Mouse (Mus musculus): ENCODE results near the gene 9430015G10Rik. TPM values are rescaled to one million over a fixed set of nuclear protein-coding genes. Genes with fewer than 3 reads are reported as not detected.

9430015G10Rik gene
- polyA plus RNA-seq, 1 experiment from 2014 or later, result 44.0 TPM

DNA sequence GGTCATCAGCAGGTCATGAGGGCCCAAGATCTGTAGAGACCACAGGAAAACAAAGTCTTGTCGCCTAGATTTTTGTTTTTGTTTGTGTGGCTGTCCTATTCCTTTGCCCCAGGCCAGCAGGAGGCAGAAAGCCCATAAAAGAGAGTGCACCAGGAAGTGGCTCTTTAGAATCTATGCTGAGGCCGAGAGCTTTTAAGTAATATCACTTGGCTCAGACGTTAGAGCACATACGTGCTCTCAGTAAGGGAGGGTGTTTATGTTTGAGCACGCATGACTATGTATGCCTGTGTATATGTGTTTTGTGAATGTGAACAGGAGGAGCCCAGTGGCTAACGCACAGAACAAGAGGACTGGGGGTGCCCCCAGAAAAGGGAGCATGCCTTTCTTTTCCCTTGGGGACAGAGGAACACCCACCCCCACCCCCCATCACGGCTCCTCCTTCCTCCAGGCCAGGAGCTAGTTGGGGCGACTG is 32.8 kb upstream of the 9430015G10Rik start:
- DNase-seq (ENCODE audit: low spot score), result no peak

DNA sequence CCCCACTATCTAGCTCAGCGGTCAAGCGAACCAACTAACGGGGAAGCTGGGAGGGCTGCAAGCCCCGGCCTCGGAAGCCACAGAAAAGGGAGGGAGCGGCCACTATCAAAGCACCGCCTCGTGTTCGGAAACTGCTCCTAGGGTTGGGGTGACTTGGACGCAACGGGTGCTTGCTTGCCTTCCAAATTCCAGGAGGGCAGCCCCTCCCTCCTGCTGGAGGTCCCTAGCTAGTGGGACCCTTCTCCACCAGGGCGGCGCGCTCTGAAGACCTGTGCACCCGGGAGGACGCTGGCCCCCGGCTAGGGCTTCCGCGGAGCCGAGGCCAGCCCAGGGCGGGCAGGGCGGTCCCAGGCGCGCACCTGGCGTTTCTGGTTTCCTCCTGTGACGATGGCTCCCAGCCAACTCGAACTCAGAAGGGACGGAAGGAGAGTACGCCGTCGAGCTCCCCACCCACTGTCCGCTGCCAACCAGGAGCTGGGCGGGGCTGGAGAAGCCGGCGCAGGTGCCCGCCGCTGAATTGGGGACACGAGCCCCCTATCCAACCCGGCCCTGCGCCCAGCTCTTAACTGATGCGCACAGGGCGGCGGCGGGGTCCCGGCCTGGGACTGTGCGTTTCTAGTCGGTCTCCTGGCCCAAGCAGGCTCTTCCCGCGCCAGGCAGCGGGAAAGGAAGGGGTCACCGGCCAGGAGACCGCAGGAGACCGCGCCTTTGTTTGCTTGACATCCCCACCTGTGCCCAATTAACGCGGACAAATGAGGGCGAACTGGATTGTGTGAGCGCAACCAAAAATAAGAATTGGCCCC is 32.1 kb upstream of the 9430015G10Rik start:
- Histone ChIP-seq H3K36me3 (ENCODE audit: control insufficient read depth, insufficient read depth, low read length) (no peaks in the 10 kb centered on the region), H3K27ac (ENCODE audit: low read depth, low read length) (no peak overlapping the region), H3K27me3 (ENCODE audit: control insufficient read depth, insufficient read depth, low read length) (peaks cover 16% of the 10 kb centered on the region), H3K9me3 (ENCODE audit: control insufficient read depth, low read length) (no peaks in the 10 kb centered on the region), H3K4me3 (ENCODE audit: low read depth, low read length) (peak overlapping the region; percentile 31), H3K4me2 (replicated peaks; ENCODE audit: low read depth, low read length) (peak overlapping the region; percentile 64), H3K9ac (ENCODE audit: low read depth, low read length) (peak overlapping the region; percentile 55), H3K4me1 (replicated peaks; ENCODE audit: control insufficient read depth, insufficient read depth, low read length) (peaks cover 3% of the 10 kb centered on the region; the same call in 1 of the 2 replicates)
- DNase-seq (ENCODE audit: low spot score) (peak; percentile 57), ATAC-seq (ENCODE audit: low FRiP score) (peak; percentile 66; the same call in 1 of the 2 replicates)
- under 1% methylated on average over 58 of the region's 58 CpGs for WGBS

More for the DNA sequence above, 32.8 kb upstream of the 9430015G10Rik start:
- no peaks in the 10 kb centered on the region for H3K36me3 ChIP-seq (ENCODE audit: control insufficient read depth, insufficient read depth, low read length)
- no peak overlapping the region for H3K4me3 ChIP-seq (ENCODE audit: low read depth, low read length)
- peaks cover 3% of the 10 kb centered on the region; the same call in 1 of the 2 replicates for H3K4me1 ChIP-seq (replicated peaks; ENCODE audit: control insufficient read depth, insufficient read depth, low read length)
- H3K4me2 ChIP-seq (replicated peaks; ENCODE audit: low read depth, low read length), result peak overlapping the region; percentile 64; the same call in 1 of the 2 replicates
- WGBS, result 7% methylated on average over 8 of the region's 8 CpGs
- H3K9me3 ChIP-seq (ENCODE audit: control insufficient read depth, low read length), result no peaks in the 10 kb centered on the region
- no peak overlapping the region for H3K27ac ChIP-seq (ENCODE audit: low read depth, low read length)
- no peak for ATAC-seq (ENCODE audit: low FRiP score)
- H3K27me3 ChIP-seq (ENCODE audit: control insufficient read depth, insufficient read depth, low read length), result peaks cover 16% of the 10 kb centered on the region
- no peak overlapping the region for H3K9ac ChIP-seq (ENCODE audit: low read depth, low read length)

DNA sequence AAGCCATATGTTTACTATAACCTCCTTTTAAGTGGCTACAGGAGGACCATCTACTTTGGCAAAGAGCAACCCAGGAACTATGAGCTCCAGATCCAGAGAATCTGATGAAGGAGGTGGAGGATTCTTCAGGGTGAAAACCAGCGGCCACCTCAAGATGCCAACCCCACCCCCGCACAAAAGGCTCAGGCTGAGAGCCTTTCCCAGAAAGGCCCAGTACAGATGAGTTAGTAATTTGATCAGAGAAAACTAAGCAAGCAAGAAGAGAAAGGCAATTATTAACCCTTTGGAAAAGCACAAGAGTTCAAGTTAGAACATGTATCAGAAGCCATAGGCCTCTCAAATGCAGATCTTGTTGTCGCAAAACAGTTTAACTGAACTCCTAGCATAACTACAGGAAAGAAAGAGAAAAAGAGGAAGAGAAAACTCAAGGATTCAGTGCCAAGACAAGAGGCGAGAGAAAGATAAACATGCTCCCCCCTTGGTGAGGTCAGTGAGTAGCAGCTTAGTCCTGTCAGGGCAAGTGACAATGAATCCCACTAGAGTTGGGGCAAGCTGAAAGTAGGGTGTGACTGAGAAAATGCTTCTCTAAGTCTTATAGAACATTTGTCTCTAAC is 27.1 kb upstream of the 9430015G10Rik start:
- Histone ChIP-seq H3K27ac (ENCODE audit: low read depth, low read length) (no peak overlapping the region), H3K4me1 (replicated peaks; ENCODE audit: control insufficient read depth, insufficient read depth, low read length) (no peaks in the 10 kb centered on the region), H3K27me3 (ENCODE audit: control insufficient read depth, insufficient read depth, low read length) (peaks cover 7% of the 10 kb centered on the region), H3K4me3 (ENCODE audit: low read depth, low read length) (no peak overlapping the region), H3K36me3 (ENCODE audit: control insufficient read depth, insufficient read depth, low read length) (no peaks in the 10 kb centered on the region), H3K4me2 (replicated peaks; ENCODE audit: low read depth, low read length) (no peak overlapping the region), H3K9me3 (ENCODE audit: control insufficient read depth, low read length) (no peaks in the 10 kb centered on the region), H3K9ac (ENCODE audit: low read depth, low read length) (no peak overlapping the region)
- ATAC-seq (ENCODE audit: low FRiP score), result no peak
- no peak for DNase-seq (ENCODE audit: low spot score)
- 64% methylated on average over 4 of the region's 4 CpGs for WGBS

DNA sequence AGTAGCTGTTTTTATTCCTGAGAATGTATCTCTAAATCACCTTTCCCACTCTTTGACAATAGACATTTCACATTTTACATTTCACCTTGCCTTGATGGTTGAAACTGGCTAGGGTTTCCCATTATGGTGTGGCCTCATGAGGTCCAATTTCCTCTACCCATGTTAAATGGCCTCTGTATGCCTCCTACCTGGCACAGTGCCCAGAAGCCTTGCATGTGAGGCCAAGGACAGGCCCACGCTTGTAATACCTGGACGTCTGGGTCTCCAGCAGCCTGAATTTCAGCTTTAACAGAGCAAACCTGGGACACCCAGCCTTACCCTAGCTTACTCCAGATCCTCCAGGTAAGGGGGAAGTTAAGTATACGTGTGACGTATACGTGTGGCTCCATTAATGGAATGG is 26.4 kb upstream of the 9430015G10Rik start:
- no peak overlapping the region for H3K4me3 ChIP-seq (ENCODE audit: low read depth, low read length)
- ATAC-seq (ENCODE audit: low FRiP score) (no peak), DNase-seq (ENCODE audit: low spot score) (no peak)
- H3K4me1 ChIP-seq (replicated peaks; ENCODE audit: control insufficient read depth, insufficient read depth, low read length), result no peaks in the 10 kb centered on the region
- WGBS, result 83% methylated on average over 5 of the region's 5 CpGs
- no peak overlapping the region for H3K9ac ChIP-seq (ENCODE audit: low read depth, low read length)
- H3K27ac ChIP-seq (ENCODE audit: low read depth, low read length), result no peak overlapping the region
- H3K36me3 ChIP-seq (ENCODE audit: control insufficient read depth, insufficient read depth, low read length), result no peaks in the 10 kb centered on the region
- H3K4me2 ChIP-seq (replicated peaks; ENCODE audit: low read depth, low read length), result no peak overlapping the region
- no peaks in the 10 kb centered on the region for H3K9me3 ChIP-seq (ENCODE audit: control insufficient read depth, low read length)
- H3K27me3 ChIP-seq (ENCODE audit: control insufficient read depth, insufficient read depth, low read length), result peaks cover under 1% of the 10 kb centered on the region; the same call in 1 of the 2 replicates

DNA sequence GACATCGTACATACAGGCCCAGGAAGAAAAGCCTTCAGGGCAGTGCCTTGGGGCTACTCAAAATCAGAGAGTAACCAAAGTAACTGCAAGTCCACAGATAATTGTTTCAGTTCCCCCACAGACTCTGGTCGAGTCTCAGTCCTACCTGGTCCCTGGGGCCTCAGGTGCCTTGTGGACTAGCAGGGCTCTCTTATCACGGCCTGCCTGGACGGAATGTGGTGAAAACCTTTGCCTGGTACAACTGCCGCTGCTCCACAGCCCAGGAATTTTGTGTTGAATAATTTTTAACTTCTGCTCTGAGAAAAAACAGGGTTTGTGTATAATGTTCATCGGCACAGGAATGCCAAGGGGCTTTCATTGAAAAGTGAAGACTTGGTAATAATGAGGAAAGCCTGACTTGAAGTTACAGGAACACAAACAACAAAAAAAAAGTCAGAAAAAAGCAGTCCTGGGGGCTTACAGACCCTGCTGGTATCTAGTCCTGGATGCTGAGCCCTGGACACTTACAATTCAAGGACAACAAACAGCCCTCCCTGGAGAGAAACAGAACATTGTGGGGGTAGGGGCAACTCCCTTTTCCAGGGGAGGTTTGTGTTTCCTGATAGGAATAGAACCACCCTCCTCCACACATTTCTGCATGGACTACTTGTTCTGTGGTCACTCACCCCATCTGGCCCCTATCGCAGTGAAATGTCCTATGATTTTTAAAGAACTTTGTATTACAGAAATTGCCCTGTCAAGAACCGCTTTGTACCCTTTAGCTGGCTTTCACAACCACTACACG is 25.5 kb upstream of the 9430015G10Rik start:
- H3K9ac ChIP-seq (ENCODE audit: low read depth, low read length), result no peak overlapping the region
- no peak overlapping the region for H3K4me3 ChIP-seq (ENCODE audit: low read depth, low read length)
- WGBS, result 83% methylated on average over 9 of the region's 9 CpGs
- H3K4me2 ChIP-seq (replicated peaks; ENCODE audit: low read depth, low read length), result no peak overlapping the region
- no peaks in the 10 kb centered on the region for H3K27me3 ChIP-seq (ENCODE audit: control insufficient read depth, insufficient read depth, low read length)
- H3K9me3 ChIP-seq (ENCODE audit: control insufficient read depth, low read length), result no peaks in the 10 kb centered on the region
- no peak overlapping the region for H3K27ac ChIP-seq (ENCODE audit: low read depth, low read length)
- DNase-seq (ENCODE audit: low spot score) (no peak), ATAC-seq (ENCODE audit: low FRiP score) (no peak)
- no peaks in the 10 kb centered on the region for H3K4me1 ChIP-seq (replicated peaks; ENCODE audit: control insufficient read depth, insufficient read depth, low read length)
- no peaks in the 10 kb centered on the region for H3K36me3 ChIP-seq (ENCODE audit: control insufficient read depth, insufficient read depth, low read length)

DNA sequence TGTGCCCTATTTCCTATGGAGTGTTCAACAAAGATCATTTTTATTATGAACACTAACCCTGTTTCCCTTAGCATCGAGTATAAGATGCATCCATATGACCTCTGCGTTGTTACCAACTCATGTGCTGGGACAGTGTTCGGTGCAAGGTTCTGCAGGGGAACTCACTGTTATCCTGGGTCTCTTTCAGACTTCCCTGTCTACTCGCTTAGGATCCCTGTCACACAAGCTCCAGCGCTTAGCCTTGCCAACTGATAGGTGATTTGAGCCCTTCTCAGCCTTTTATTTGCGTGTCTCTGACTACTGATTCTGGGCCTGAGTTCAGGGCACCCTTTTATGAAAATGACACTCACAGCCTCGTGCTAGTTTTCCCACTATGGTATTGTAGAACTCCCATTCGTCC is 24.5 kb upstream of the 9430015G10Rik start:
- H3K27ac ChIP-seq (ENCODE audit: low read depth, low read length), result no peak overlapping the region
- no peaks in the 10 kb centered on the region for H3K4me1 ChIP-seq (replicated peaks; ENCODE audit: control insufficient read depth, insufficient read depth, low read length)
- H3K9me3 ChIP-seq (ENCODE audit: control insufficient read depth, low read length), result no peaks in the 10 kb centered on the region
- 87% methylated on average over 8 of the region's 8 CpGs for whole genome bisulfite sequencing
- H3K36me3 ChIP-seq (ENCODE audit: control insufficient read depth, insufficient read depth, low read length), result no peaks in the 10 kb centered on the region
- no peaks in the 10 kb centered on the region for H3K27me3 ChIP-seq (ENCODE audit: control insufficient read depth, insufficient read depth, low read length)
- no peak overlapping the region for H3K9ac ChIP-seq (ENCODE audit: low read depth, low read length)
- DNase-seq (ENCODE audit: low spot score) (no peak), ATAC-seq (ENCODE audit: low FRiP score) (no peak)
- no peak overlapping the region for H3K4me2 ChIP-seq (replicated peaks; ENCODE audit: low read depth, low read length)
- no peak overlapping the region for H3K4me3 ChIP-seq (ENCODE audit: low read depth, low read length)

DNA sequence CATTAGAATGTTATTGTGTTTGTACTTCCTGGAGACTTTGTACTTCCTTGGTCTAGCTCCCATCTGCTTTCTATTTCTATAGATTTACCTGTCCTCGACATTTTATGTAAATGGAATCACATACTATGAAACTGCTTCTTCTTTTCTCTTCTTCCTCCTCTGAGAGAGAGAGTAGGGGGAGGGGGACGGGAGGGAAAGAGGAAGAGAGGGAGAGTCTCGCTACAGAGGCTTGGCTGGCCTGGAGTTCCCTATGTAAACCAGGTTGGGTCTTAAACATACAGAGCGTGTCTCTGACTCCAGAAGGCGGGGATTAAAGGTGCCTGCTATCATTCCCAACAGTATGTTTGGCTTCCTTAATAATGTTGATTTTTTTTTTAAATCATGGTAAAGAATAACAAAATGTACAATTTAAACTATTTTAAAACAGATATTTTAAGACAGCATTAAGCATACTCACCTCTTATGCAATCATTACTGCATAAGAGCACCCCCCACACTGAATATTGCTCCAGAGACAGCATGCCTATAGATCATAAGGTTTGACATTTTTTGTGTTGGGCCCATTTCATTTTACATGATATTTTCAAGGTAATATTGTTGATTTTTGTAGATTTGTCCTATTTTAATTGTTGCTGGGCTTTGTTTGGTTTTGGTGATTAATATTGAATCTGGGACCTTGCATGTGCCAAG is 22.2 kb upstream of the 9430015G10Rik start:
- no peaks in the 10 kb centered on the region for H3K4me1 ChIP-seq (replicated peaks; ENCODE audit: control insufficient read depth, insufficient read depth, low read length)
- H3K4me2 ChIP-seq (replicated peaks; ENCODE audit: low read depth, low read length), result no peak overlapping the region
- WGBS, result 42% methylated on average over 5 of the region's 5 CpGs
- H3K27me3 ChIP-seq (ENCODE audit: control insufficient read depth, insufficient read depth, low read length), result no peaks in the 10 kb centered on the region
- H3K9me3 ChIP-seq (ENCODE audit: control insufficient read depth, low read length), result no peaks in the 10 kb centered on the region
- H3K27ac ChIP-seq (ENCODE audit: low read depth, low read length), result no peak overlapping the region
- DNase-seq (ENCODE audit: low spot score), result no peak
- H3K9ac ChIP-seq (ENCODE audit: low read depth, low read length), result no peak overlapping the region
- ATAC-seq (ENCODE audit: low FRiP score), result no peak
- no peak overlapping the region for H3K4me3 ChIP-seq (ENCODE audit: low read depth, low read length)
- no peaks in the 10 kb centered on the region for H3K36me3 ChIP-seq (ENCODE audit: control insufficient read depth, insufficient read depth, low read length)

DNA sequence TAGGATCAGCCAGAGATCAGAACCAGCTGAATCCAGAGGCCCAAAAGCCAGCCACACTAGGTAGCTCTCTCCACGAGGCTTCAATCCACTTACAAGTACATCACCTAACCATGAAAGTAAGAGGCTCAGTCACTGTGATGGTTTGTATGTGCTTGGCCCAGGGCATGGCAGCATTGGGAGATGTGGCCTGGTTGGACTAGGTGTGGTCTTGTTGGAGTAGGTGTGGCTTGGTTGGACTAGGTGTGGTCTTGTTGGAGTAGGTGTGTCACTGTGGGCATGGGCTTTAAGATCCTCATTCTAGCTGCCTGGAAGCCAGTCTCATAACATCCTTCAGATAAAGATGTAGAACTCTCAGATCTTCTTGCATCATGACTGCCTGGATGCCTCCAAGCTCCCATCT is 18.5 kb upstream of the 9430015G10Rik start:
- 71% methylated on average over 1 of the region's 1 CpGs for WGBS
- Histone ChIP-seq H3K4me3 (ENCODE audit: low read depth, low read length) (no peak overlapping the region), H3K4me2 (replicated peaks; ENCODE audit: low read depth, low read length) (no peak overlapping the region), H3K27ac (ENCODE audit: low read depth, low read length) (no peak overlapping the region), H3K27me3 (ENCODE audit: control insufficient read depth, insufficient read depth, low read length) (no peaks in the 10 kb centered on the region), H3K9me3 (ENCODE audit: control insufficient read depth, low read length) (no peaks in the 10 kb centered on the region), H3K36me3 (ENCODE audit: control insufficient read depth, insufficient read depth, low read length) (no peaks in the 10 kb centered on the region), H3K9ac (ENCODE audit: low read depth, low read length) (no peak overlapping the region), H3K4me1 (replicated peaks; ENCODE audit: control insufficient read depth, insufficient read depth, low read length) (no peaks in the 10 kb centered on the region)
- DNase-seq (ENCODE audit: low spot score) (no peak), ATAC-seq (ENCODE audit: low FRiP score) (no peak)
